Mouse (Mus musculus): ENCODE measurements at regions not wholly inside any gene's neighbourhood (a gene's known extent, or its start where the extent isn't known, plus 50 kb on each side); places are given as distances from the start of the nearest gene placed in this dataset.

DNA sequence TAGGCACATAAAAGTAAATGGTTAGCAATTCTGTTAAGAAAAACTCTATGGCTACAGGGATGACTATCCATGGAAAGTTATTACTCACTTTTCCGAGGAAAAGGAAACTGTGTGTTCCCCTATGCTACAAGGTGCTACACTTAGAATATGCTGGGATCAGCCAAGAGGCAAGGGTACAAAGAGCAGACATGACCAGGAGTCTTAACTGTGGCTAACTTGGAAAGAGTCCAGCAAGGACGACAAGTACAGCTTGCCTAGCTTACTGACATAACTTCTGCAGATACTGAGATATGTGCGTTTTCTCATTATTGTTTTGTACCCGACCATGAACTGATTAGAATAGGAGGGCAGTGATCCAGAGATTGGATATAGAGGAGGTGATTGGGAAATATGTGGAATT lies 296.4 kb downstream of the Gm16223 start:
- Histone ChIP-seq H3K4me3 (ENCODE audit: low read depth, low read length) (no peak overlapping the region), H3K27me3 (ENCODE audit: control insufficient read depth, insufficient read depth, low read length) (no peaks in the 10 kb centered on the region), H3K36me3 (ENCODE audit: control insufficient read depth, insufficient read depth, low read length) (no peaks in the 10 kb centered on the region), H3K27ac (ENCODE audit: low read depth, low read length) (no peak overlapping the region), H3K4me1 (ENCODE audit: control insufficient read depth, insufficient read depth, low read length) (no peaks in the 10 kb centered on the region), H3K4me2 (ENCODE audit: low read depth, low read length) (no peak overlapping the region), H3K9me3 (ENCODE audit: control insufficient read depth, low read length) (no peaks in the 10 kb centered on the region), H3K9ac (replicated peaks; ENCODE audit: low read depth, low read length) (no peak overlapping the region)
- 80% methylated on average over 4 of the region's 4 CpGs for WGBS
- ATAC-seq (ENCODE audit: low read depth) = no peak

DNA sequence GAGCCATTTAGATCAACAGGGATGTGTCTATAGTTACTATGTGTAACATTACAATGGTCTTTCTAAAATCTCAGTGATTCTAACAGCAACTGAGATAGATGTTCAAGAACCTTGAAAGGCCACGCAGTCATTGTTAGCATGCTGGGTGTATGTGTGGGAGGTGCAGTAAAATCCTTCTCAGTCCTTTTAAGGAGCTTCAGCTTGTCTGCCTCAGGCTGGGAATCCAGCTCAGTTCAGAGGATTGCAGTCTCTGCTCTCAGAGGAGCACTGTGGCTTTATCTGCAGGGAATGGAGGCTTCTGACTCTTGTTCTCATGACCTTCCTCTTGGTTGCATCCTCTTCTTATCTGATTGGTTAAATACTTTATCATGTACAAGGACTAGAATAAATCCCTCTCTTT lies 320.2 kb downstream of the Gm16223 start:
- Histone ChIP-seq H3K9me3 (ENCODE audit: control insufficient read depth, low read length) (no peaks in the 10 kb centered on the region), H3K4me3 (ENCODE audit: low read depth, low read length) (no peak overlapping the region), H3K9ac (replicated peaks; ENCODE audit: low read depth, low read length) (no peak overlapping the region), H3K4me2 (ENCODE audit: low read depth, low read length) (no peak overlapping the region), H3K4me1 (ENCODE audit: control insufficient read depth, insufficient read depth, low read length) (no peaks in the 10 kb centered on the region), H3K27me3 (ENCODE audit: control insufficient read depth, insufficient read depth, low read length) (no peaks in the 10 kb centered on the region), H3K36me3 (ENCODE audit: control insufficient read depth, insufficient read depth, low read length) (no peaks in the 10 kb centered on the region), H3K27ac (ENCODE audit: low read depth, low read length) (no peak overlapping the region)
- ATAC-seq (ENCODE audit: low read depth) = no peak
- WGBS = 71% methylated on average over 1 of the region's 1 CpGs

DNA sequence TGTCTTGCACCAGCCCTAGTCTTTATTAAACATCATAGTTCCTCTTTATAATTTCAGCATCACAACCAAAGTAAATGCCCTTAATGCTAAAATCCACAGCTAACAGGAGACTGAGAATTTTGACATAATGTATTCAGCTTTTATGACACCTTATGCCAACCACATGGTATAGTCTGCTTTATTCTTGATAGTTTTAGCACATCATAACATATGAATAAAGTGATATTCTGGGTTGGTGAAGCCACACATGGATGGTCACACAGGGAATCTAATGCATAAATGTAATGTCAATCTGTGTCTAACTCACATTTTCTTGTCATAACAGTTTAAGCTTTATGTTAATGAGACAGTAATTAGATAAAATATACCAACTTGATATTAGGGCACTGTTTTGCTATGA lies 328.9 kb downstream of the Gm16223 start:
- no peak for ATAC-seq (ENCODE audit: low read depth)
- Histone ChIP-seq H3K9ac (replicated peaks; ENCODE audit: low read depth, low read length) (no peak overlapping the region), H3K4me2 (ENCODE audit: low read depth, low read length) (no peak overlapping the region), H3K4me1 (ENCODE audit: control insufficient read depth, insufficient read depth, low read length) (no peaks in the 10 kb centered on the region), H3K27me3 (ENCODE audit: control insufficient read depth, insufficient read depth, low read length) (no peaks in the 10 kb centered on the region), H3K36me3 (ENCODE audit: control insufficient read depth, insufficient read depth, low read length) (no peaks in the 10 kb centered on the region), H3K9me3 (ENCODE audit: control insufficient read depth, low read length) (no peaks in the 10 kb centered on the region), H3K4me3 (ENCODE audit: low read depth, low read length) (no peak overlapping the region), H3K27ac (ENCODE audit: low read depth, low read length) (no peak overlapping the region)

DNA sequence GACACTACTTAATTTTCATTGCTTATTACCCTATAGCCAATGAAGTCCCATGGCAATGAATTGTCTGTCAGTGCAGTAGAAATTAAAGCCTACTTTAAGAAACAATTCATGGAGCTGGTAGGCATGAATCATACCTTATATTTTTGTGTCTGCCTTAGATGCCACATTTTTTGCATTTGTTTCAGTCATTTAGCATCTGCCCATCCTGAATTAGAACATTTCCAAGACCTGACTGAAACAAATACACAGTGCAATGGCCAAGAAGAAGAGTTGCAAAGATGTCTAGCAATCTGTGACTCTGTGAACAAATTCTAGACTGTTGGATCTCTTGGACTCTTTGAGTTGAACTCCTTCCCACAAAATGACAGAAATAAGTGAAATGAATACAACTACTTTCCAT lies 342.2 kb downstream of the Gm16223 start:
- no peak overlapping the region for H3K4me3 ChIP-seq (ENCODE audit: low read depth, low read length)
- H3K27me3 ChIP-seq (ENCODE audit: control insufficient read depth, insufficient read depth, low read length) = no peaks in the 10 kb centered on the region
- H3K27ac ChIP-seq (ENCODE audit: low read depth, low read length) = no peak overlapping the region
- H3K9me3 ChIP-seq (ENCODE audit: control insufficient read depth, low read length) = no peaks in the 10 kb centered on the region
- no peak overlapping the region for H3K4me2 ChIP-seq (ENCODE audit: low read depth, low read length)
- no peaks in the 10 kb centered on the region for H3K4me1 ChIP-seq (ENCODE audit: control insufficient read depth, insufficient read depth, low read length)
- H3K9ac ChIP-seq (replicated peaks; ENCODE audit: low read depth, low read length) = no peak overlapping the region
- ATAC-seq (ENCODE audit: low read depth) = no peak
- H3K36me3 ChIP-seq (ENCODE audit: control insufficient read depth, insufficient read depth, low read length) = no peaks in the 10 kb centered on the region

DNA sequence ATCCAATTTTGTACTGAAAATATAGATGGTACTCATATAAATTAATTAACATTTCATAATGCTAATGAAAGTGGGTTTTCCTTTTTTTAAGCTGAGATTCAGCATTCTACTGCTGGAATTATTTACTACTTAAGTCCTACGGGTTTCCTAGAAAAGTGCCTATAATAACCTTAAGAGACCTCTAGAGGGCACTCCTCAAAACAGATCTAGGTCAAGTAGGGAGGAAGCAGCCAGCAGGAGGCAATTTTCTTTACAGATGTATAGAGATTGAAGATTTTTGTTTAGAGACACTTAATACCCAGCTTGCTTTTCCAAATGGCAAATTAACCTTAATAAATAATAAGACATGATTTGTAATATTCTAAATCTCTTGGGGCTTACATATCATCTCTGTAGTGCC lies 344.5 kb downstream of the Gm16223 start:
- no peaks in the 10 kb centered on the region for H3K36me3 ChIP-seq (ENCODE audit: control insufficient read depth, insufficient read depth, low read length)
- no peaks in the 10 kb centered on the region for H3K27me3 ChIP-seq (ENCODE audit: control insufficient read depth, insufficient read depth, low read length)
- no peak overlapping the region for H3K4me3 ChIP-seq (ENCODE audit: low read depth, low read length)
- no peaks in the 10 kb centered on the region for H3K4me1 ChIP-seq (ENCODE audit: control insufficient read depth, insufficient read depth, low read length)
- 21% methylated on average over 1 of the region's 1 CpGs for WGBS
- no peak overlapping the region for H3K9ac ChIP-seq (replicated peaks; ENCODE audit: low read depth, low read length)
- no peak for ATAC-seq (ENCODE audit: low read depth)
- no peak overlapping the region for H3K4me2 ChIP-seq (ENCODE audit: low read depth, low read length)
- H3K27ac ChIP-seq (ENCODE audit: low read depth, low read length) = no peak overlapping the region
- no peaks in the 10 kb centered on the region for H3K9me3 ChIP-seq (ENCODE audit: control insufficient read depth, low read length)

DNA sequence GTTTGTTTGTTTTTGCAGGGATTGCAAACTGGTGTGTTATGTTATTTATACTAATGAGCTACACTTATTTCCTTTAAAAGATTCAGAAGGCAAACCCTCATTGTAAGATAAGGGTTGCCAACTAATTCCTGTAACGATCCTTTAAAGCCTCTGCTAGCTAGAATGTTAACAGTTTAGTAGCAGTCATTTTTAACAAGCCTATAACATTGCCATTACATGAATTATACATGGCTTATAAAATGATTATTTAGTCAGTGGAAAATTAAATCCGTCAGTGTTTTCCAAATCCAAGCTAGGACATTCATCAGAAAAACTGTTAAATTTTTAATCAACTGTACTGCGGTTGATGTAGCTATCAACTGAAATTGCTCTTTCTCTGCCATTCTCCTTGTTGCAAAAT lies 358.1 kb downstream of the Gm16223 start:
- ATAC-seq (ENCODE audit: low read depth) = peak; percentile 65
- H3K9me3 ChIP-seq (ENCODE audit: control insufficient read depth, low read length) = no peaks in the 10 kb centered on the region
- 47% methylated on average over 3 of the region's 3 CpGs for WGBS
- no peak overlapping the region for H3K4me3 ChIP-seq (ENCODE audit: low read depth, low read length)
- H3K27me3 ChIP-seq (ENCODE audit: control insufficient read depth, insufficient read depth, low read length) = no peaks in the 10 kb centered on the region
- H3K4me2 ChIP-seq (ENCODE audit: low read depth, low read length) = no peak overlapping the region
- H3K36me3 ChIP-seq (ENCODE audit: control insufficient read depth, insufficient read depth, low read length) = no peaks in the 10 kb centered on the region
- no peak overlapping the region for H3K27ac ChIP-seq (ENCODE audit: low read depth, low read length)
- no peaks in the 10 kb centered on the region for H3K4me1 ChIP-seq (ENCODE audit: control insufficient read depth, insufficient read depth, low read length)
- no peak overlapping the region for H3K9ac ChIP-seq (replicated peaks; ENCODE audit: low read depth, low read length)

DNA sequence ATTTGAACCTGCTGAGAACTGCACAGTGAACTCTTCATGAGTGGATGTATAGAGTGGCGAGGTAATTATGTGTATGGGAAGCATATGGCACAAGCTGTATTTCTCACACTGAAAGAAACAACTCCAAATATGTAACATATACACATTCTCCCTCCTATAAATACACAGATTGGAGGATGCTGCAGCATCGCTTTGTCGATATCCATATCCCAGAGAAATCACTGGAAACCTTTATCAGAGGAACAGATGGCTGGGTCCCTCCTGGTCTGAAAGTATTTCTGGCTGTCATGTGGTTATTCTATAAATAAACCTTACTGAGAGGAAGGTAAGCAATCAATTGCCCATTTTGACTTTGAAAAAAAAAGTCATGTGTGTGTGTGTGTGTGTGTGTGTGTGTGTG lies 365.4 kb downstream of the Gm16223 start:
- H3K4me3 ChIP-seq (ENCODE audit: low read depth, low read length) = no peak overlapping the region

DNA sequence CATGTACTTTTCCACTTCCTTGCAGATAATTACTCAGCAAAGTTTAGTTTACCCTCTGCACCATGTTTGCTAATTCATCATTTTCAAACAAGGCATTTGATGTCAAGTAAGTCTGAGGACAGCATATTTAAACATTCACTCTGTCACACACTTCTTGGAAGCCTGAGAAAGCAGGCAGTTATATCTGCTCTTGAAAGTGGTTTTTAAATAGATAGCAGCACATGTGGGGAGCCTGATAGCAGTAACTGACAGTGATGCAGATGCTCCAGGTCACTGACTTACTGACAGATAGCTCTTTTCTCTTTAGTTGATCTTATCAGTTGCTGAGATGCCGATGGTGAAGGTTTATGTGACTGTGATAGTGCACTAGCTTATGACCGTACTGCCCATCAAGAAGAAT lies 380.9 kb downstream of the Gm16223 start:
- no peak for ATAC-seq (ENCODE audit: low read depth)
- Histone ChIP-seq H3K4me3 (ENCODE audit: low read depth, low read length) (no peak overlapping the region), H3K4me1 (ENCODE audit: control insufficient read depth, insufficient read depth, low read length) (no peaks in the 10 kb centered on the region), H3K9me3 (ENCODE audit: control insufficient read depth, low read length) (no peaks in the 10 kb centered on the region), H3K9ac (replicated peaks; ENCODE audit: low read depth, low read length) (no peak overlapping the region), H3K27me3 (ENCODE audit: control insufficient read depth, insufficient read depth, low read length) (no peaks in the 10 kb centered on the region), H3K4me2 (ENCODE audit: low read depth, low read length) (no peak overlapping the region), H3K36me3 (ENCODE audit: control insufficient read depth, insufficient read depth, low read length) (no peaks in the 10 kb centered on the region), H3K27ac (ENCODE audit: low read depth, low read length) (no peak overlapping the region)
- WGBS = 74% methylated on average over 2 of the region's 2 CpGs

More for the DNA sequence above, 365.4 kb downstream of the Gm16223 start:
- no peak overlapping the region for H3K27ac ChIP-seq (ENCODE audit: low read depth, low read length)
- no peak overlapping the region for H3K9ac ChIP-seq (replicated peaks; ENCODE audit: low read depth, low read length)
- no peaks in the 10 kb centered on the region for H3K27me3 ChIP-seq (ENCODE audit: control insufficient read depth, insufficient read depth, low read length)
- no peak for ATAC-seq (ENCODE audit: low read depth)
- 84% methylated on average over 3 of the region's 3 CpGs for WGBS
- H3K4me1 ChIP-seq (ENCODE audit: control insufficient read depth, insufficient read depth, low read length) = no peaks in the 10 kb centered on the region
- H3K4me2 ChIP-seq (ENCODE audit: low read depth, low read length) = no peak overlapping the region
- H3K9me3 ChIP-seq (ENCODE audit: control insufficient read depth, low read length) = no peaks in the 10 kb centered on the region
- no peaks in the 10 kb centered on the region for H3K36me3 ChIP-seq (ENCODE audit: control insufficient read depth, insufficient read depth, low read length)

DNA sequence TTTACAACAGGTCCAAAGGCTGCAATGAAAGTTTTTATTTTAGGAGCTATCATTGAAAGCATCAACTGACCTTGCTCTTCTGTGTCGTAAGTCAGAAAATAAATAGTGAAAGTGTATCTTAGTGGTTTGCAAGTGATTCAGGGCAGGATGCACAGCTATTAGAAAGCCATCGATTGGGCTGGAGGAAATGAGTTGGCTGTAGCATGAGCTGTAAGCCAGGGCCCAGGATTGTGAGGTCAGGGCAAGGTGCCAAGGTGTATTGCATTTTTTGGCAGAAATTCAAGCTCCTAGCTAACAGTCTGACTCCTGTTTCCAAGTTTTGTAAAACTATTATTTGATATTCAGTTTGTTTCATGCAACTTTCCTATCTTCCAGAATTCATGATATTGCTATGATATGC lies 381.8 kb downstream of the Gm16223 start:
- H3K27ac ChIP-seq (ENCODE audit: low read depth, low read length) = no peak overlapping the region
- H3K36me3 ChIP-seq (ENCODE audit: control insufficient read depth, insufficient read depth, low read length) = no peaks in the 10 kb centered on the region
- H3K27me3 ChIP-seq (ENCODE audit: control insufficient read depth, insufficient read depth, low read length) = no peaks in the 10 kb centered on the region
- H3K4me2 ChIP-seq (ENCODE audit: low read depth, low read length) = no peak overlapping the region
- WGBS = 83% methylated on average over 2 of the region's 2 CpGs
- no peaks in the 10 kb centered on the region for H3K9me3 ChIP-seq (ENCODE audit: control insufficient read depth, low read length)
- H3K4me1 ChIP-seq (ENCODE audit: control insufficient read depth, insufficient read depth, low read length) = no peaks in the 10 kb centered on the region
- H3K9ac ChIP-seq (replicated peaks; ENCODE audit: low read depth, low read length) = no peak overlapping the region
- no peak for ATAC-seq (ENCODE audit: low read depth)
- no peak overlapping the region for H3K4me3 ChIP-seq (ENCODE audit: low read depth, low read length)

DNA sequence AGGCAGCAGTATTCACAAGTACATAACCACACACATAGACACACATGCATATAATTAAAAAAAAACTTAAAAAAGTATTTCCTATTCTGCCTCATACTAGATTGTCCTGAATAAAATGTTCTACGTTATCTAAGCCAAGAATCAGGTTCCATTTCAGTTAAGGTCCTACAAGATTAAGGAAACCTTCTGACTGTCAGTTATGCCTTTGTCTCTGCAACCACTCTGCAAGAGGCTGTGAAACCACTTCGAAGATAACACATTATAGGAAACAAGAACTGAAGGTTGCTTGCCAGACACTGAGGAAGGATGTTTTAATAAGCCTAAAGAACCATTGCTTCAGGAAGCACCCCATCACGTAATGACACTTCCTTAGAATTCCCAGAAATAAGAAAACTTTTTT lies 385.9 kb downstream of the Gm16223 start:
- Histone ChIP-seq H3K27me3 (ENCODE audit: control insufficient read depth, insufficient read depth, low read length) (no peaks in the 10 kb centered on the region), H3K9me3 (ENCODE audit: control insufficient read depth, low read length) (no peaks in the 10 kb centered on the region), H3K27ac (ENCODE audit: low read depth, low read length) (no peak overlapping the region), H3K4me3 (ENCODE audit: low read depth, low read length) (no peak overlapping the region), H3K4me2 (ENCODE audit: low read depth, low read length) (no peak overlapping the region), H3K9ac (replicated peaks; ENCODE audit: low read depth, low read length) (no peak overlapping the region), H3K4me1 (ENCODE audit: control insufficient read depth, insufficient read depth, low read length) (no peaks in the 10 kb centered on the region), H3K36me3 (ENCODE audit: control insufficient read depth, insufficient read depth, low read length) (no peaks in the 10 kb centered on the region)
- WGBS = 75% methylated on average over 3 of the region's 3 CpGs
- ATAC-seq (ENCODE audit: low read depth) = no peak
